Mouse (Mus musculus) CH12.LX (cell line): Measurements from ENCODE around the gene Asz1. TPM values are rescaled to one million over a fixed set of nuclear protein-coding genes. Genes with fewer than 3 reads are reported as not detected.

Experiments used
- DNase-seq: peaks from one replicate; pipeline ENCODE4 v3.0.0-alpha.2; 2013; ENCODE audit errors: extremely low read depth
- H3K27ac ChIP-seq: 2 replicates; pipeline ENCODE4 v1.5.1; 2012; ENCODE audit warnings: low read depth, mild to moderate bottlenecking, control low read depth, moderate library complexity; ENCODE audit not compliant: insufficient read depth
- H3K27me3 ChIP-seq: replicated peaks from 2 replicates; pipeline ENCODE3; 2012; ENCODE audit warnings: inconsistent platforms
- H3K36me3 ChIP-seq, 2 experiments: replicated peaks in 1 of 2; 2 replicates each; pipeline versions ENCODE3 to v1.6.1; 2012; ENCODE audit warnings: inconsistent platforms in 1 of 2, low read length in 1 of 2, mild to moderate bottlenecking in 1 of 2, mixed read lengths in 1 of 2, moderate library complexity in 1 of 2; ENCODE audit not compliant: control insufficient read depth in 1 of 2, insufficient read depth in 1 of 2
- H3K4me1 ChIP-seq, 2 experiments: 2 replicates each; pipeline ENCODE4 v1.6.1; 2012; ENCODE audit warnings: inconsistent platforms in 1 of 2, moderate library complexity in 1 of 2; ENCODE audit not compliant: insufficient read depth in 2 of 2, control insufficient read depth in 1 of 2
- H3K4me2 ChIP-seq: 2 replicates; pipeline ENCODE4 v1.6.1; 2012; ENCODE audit warnings: low read depth, mild to moderate bottlenecking, control low read depth; ENCODE audit not compliant: poor library complexity, insufficient read depth, severe bottlenecking
- H3K4me3 ChIP-seq, 3 experiments: fragments of 150-350 bp in 1 of 3; sonication (generic) in 1 of 3; replicated peaks in 1 of 3; 2 replicates each; pipeline versions ENCODE3 to v1.5.1; 2011 to 2012; ENCODE audit warnings: low read depth in 2 of 3, low read length in 2 of 3, mild to moderate bottlenecking in 2 of 3, moderate library complexity in 2 of 3, control low read depth in 1 of 3, improper control_type of control experiment in 1 of 3, inconsistent platforms in 1 of 3, mixed read lengths in 1 of 3; ENCODE audit not compliant: poor library complexity in 1 of 3
- H3K79me2 ChIP-seq: replicated peaks from 2 replicates; pipeline ENCODE4 v1.6.1; 2012; ENCODE audit warnings: mild to moderate bottlenecking, moderate library complexity; ENCODE audit not compliant: control insufficient read depth, poor library complexity, insufficient read depth, severe bottlenecking; ENCODE audit errors: extremely low read depth
- H3K9ac ChIP-seq: 2 replicates; pipeline ENCODE4 v1.6.1; 2012; ENCODE audit warnings: low read depth, mild to moderate bottlenecking, control low read depth, moderate library complexity; ENCODE audit not compliant: insufficient read depth
- H3K9me3 ChIP-seq: replicated peaks from 2 replicates; pipeline ENCODE3; 2012; ENCODE audit warnings: low read length, inconsistent platforms, mixed read lengths
- BHLHE40 ChIP-seq: IDR thresholded peaks from 2 replicates; pipeline ENCODE4 v1.6.1; 2011; ENCODE audit warnings: mild to moderate bottlenecking, low read depth, low read length, improper control_type of control experiment
- CHD1 ChIP-seq: IDR thresholded peaks from 2 replicates; pipeline ENCODE4 v1.6.1; 2012; ENCODE audit warnings: low read depth, low read length, improper control_type of control experiment, inconsistent platforms
- CTCF ChIP-seq, 2 experiments: IDR thresholded peaks in 1 of 2; conservative IDR thresholded peaks in 1 of 2; 2 replicates each; pipeline ENCODE4 v1.5.1; 2011 to 2012; ENCODE audit warnings: low read depth in 2 of 2, low read length in 2 of 2, improper control_type of control experiment in 1 of 2, inconsistent platforms in 1 of 2, mild to moderate bottlenecking in 1 of 2, moderate library complexity in 1 of 2
- ELF1 ChIP-seq: IDR thresholded peaks from 2 replicates; pipeline ENCODE4 v1.6.1; 2014; ENCODE audit warnings: low read depth, mild to moderate bottlenecking, inconsistent platforms, low read length, improper control_type of control experiment
- ETS1 ChIP-seq: conservative IDR thresholded peaks from 2 replicates; pipeline ENCODE4 v1.6.1; 2012; ENCODE audit warnings: low read depth, mild to moderate bottlenecking, inconsistent platforms, low read length, improper control_type of control experiment, moderate library complexity
- HCFC1 ChIP-seq: IDR thresholded peaks from 2 replicates; pipeline ENCODE4 v1.6.1; 2012; ENCODE audit warnings: low read depth, mild to moderate bottlenecking, inconsistent platforms, low read length, improper control_type of control experiment
- MAZ ChIP-seq: IDR thresholded peaks from 2 replicates; pipeline ENCODE4 v1.6.1; 2012; ENCODE audit warnings: low read depth, mild to moderate bottlenecking, inconsistent platforms, low read length, improper control_type of control experiment, moderate library complexity
- MXI1 ChIP-seq: IDR thresholded peaks from 2 replicates; pipeline ENCODE4 v1.6.1; 2011; ENCODE audit warnings: mild to moderate bottlenecking, low read depth, low read length, improper control_type of control experiment
- RAD21 ChIP-seq: IDR thresholded peaks from 2 replicates; pipeline ENCODE4 v1.6.1; 2011; ENCODE audit warnings: low read depth, mild to moderate bottlenecking, low read length, improper control_type of control experiment, moderate library complexity
- SIN3A ChIP-seq: IDR thresholded peaks from 2 replicates; pipeline ENCODE4 v1.6.1; 2012; ENCODE audit warnings: low read length, improper control_type of control experiment, inconsistent platforms
- SMC3 ChIP-seq: IDR thresholded peaks from 2 replicates; pipeline ENCODE4 v1.6.1; 2011; ENCODE audit warnings: low read depth, low read length, improper control_type of control experiment
- TBP ChIP-seq: conservative IDR thresholded peaks from 2 replicates; pipeline ENCODE4 v1.6.1; 2011; ENCODE audit warnings: low read depth, low read length, improper control_type of control experiment
- TCF12 ChIP-seq: IDR thresholded peaks from 2 replicates; pipeline ENCODE4 v1.6.1; 2014; ENCODE audit warnings: low read depth, mild to moderate bottlenecking, inconsistent platforms, low read length, improper control_type of control experiment
- ZC3H11A ChIP-seq: IDR thresholded peaks from 2 replicates; pipeline ENCODE4 v1.6.1; 2012; ENCODE audit warnings: low read depth, mild to moderate bottlenecking, inconsistent platforms, low read length, improper control_type of control experiment
- ZKSCAN1 ChIP-seq: IDR thresholded peaks from 2 replicates; pipeline ENCODE4 v1.6.1; 2012; ENCODE audit warnings: low read depth, inconsistent platforms, low read length, improper control_type of control experiment, borderline replicate concordance
- ZNF384 ChIP-seq: IDR thresholded peaks from 2 replicates; pipeline ENCODE4 v1.6.1; 2012; ENCODE audit warnings: low read depth, low read length, improper control_type of control experiment, inconsistent platforms
- dilution Hi-C: fragments of 300-500 bp; cut with MboI; formaldehyde crosslinking; loops from 2 replicates; pipeline ENCODE4 v1.14.3; 2020; ENCODE audit warnings: low sequenced_read_pairs; ENCODE audit not compliant: extremely low pct_unique_long_range_greater_than_20kb, extremely low pct_ligation_motif_present
- in situ Hi-C: fragments of 300-500 bp; cut with MboI; formaldehyde crosslinking; loops from 3 replicates; pipeline ENCODE4 v1.14.3; 2019; ENCODE audit warnings: low sequenced_read_pairs, low pct_ligation_motif_present, low pct_unique_long_range_greater_than_20kb, mixed read lengths
- polyA plus RNA-seq: library from polyadenylated mRNA; unstranded; fragments of >175 nt; gene quantifications from 2 replicates; pipeline ENCODE4 v1.2.1, GENCODE M21; 2012; ENCODE audit warnings: low read depth; ENCODE audit not compliant: insufficient read length
- total RNA-seq, 2 experiments: library from RNA; depleted of rRNA; stranded (reverse); fragments of 300-350 nt in 1 of 2; fragments of >200 nt in 1 of 2; gene quantifications; 2 replicates each; pipeline ENCODE4 v1.2.3; 2012 to 2014

The Asz1 gene
- total and polyA plus RNA-seq, 3 experiments: not detected

DNA sequence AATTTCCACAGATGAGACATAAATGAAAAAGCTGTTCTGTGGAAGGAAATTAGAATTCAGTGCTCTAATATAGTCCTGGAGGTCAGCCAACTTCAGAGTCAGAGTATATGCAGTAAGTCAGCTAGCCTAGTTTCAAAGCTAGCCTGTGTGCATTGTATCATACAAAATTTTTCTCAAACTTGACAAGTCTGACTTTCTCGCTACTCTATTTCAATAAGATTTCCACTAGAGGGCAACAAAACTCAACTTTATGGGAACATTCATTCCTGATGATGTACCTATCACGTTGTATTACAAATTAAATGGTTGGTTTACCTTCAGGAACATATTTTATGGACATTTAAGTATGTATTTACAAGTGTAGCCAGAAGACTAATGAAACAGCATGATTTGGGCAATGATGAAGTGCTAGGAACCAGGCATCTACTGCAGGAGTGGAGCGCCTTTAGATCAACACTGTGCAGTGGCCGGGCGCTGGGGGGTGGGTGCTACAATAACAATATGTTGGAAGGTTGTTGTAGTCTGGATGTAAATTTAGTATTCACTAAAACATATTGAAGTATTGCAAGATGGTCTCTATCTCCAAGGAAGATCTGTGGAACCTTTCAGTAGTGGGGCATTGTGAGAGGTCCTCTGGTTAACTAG is 21.6 kb downstream of the Asz1 start:
- TF ChIP-seq MAZ (no peak), CTCF (conservative IDR thresholded peaks at IDR 0.05 in 1 of 2, IDR thresholded peaks at IDR 0.05 in 1 of 2; ENCODE audit: low read depth in 2 of 2, low read length in 2 of 2) (peak in 1 of 2 experiments; percentile 67; a peak in 2 of 4 replicates), SMC3 (peak; percentile 39), ETS1 (no peak), TBP (no peak), TCF12 (no peak), ZC3H11A (no peak), RAD21 (peak; percentile 78), ZKSCAN1 (no peak)
- dilution Hi-C loops (no loop called here), in situ Hi-C loops (loop anchor here (25.0 kb wide), 1 partner anchor 275 kb away; no protein-coding TSS in a partner anchor)
- Histone ChIP-seq H3K4me3 (no peak overlapping the region), H3K27me3 (no peaks in the 10 kb centered on the region), H3K9ac (no peak overlapping the region), H3K36me3 (no peaks in the 10 kb centered on the region), H3K9me3 (no peaks in the 10 kb centered on the region), H3K79me2 (no peaks in the 10 kb centered on the region), H3K4me1 (peaks cover 7% of the 10 kb centered on the region in 2 experiments), H3K27ac (no peak overlapping the region), H3K4me2 (no peak overlapping the region)
- DNase-seq: peak; percentile 19

GRCm38 (mm10) chr6:18078615-18079014 is 30.2 kb downstream of the Asz1 start:
- dilution Hi-C loops: no loop called here
- no peak overlapping the region for H3K4me2 ChIP-seq
- H3K36me3 ChIP-seq: no peaks in the 10 kb centered on the region
- no peaks in the 10 kb centered on the region for H3K79me2 ChIP-seq
- peak; percentile 35 for DNase-seq
- TF ChIP-seq RAD21: peak; percentile 70
- TF ChIP-seq ELF1: no peak
- no peak for TF ChIP-seq MXI1
- TF ChIP-seq CTCF (conservative IDR thresholded peaks at IDR 0.05 in 1 of 2, IDR thresholded peaks at IDR 0.05 in 1 of 2; ENCODE audit: low read depth in 2 of 2, low read length in 2 of 2): peak; percentile 24 to 76; a peak in 3 of 4 replicates
- TF ChIP-seq CHD1: no peak
- TF ChIP-seq BHLHE40: no peak
- TF ChIP-seq HCFC1: no peak
- no peak for TF ChIP-seq ZNF384
- peak; percentile 50 for TF ChIP-seq SMC3
- no peak for TF ChIP-seq SIN3A
- H3K27me3 ChIP-seq: no peaks in the 10 kb centered on the region
- no peak overlapping the region for H3K9ac ChIP-seq
- H3K4me3 ChIP-seq: no peak overlapping the region
- H3K27ac ChIP-seq: no peak overlapping the region
- in situ Hi-C loops: loop anchor here (25.0 kb wide), 1 partner anchor 284 kb away; no protein-coding TSS in a partner anchor
- H3K9me3 ChIP-seq: no peaks in the 10 kb centered on the region
- H3K4me1 ChIP-seq: no peaks in the 10 kb centered on the region
